Mouse (Mus musculus) adrenal gland, postnatal 14 days (tissue): ENCODE measurements around the gene Fam155a. TPM values are rescaled to one million over a fixed set of nuclear protein-coding genes. Genes with fewer than 3 reads are reported as not detected.
"Not testable (repeated sequence)": the region's sequence is repeated elsewhere in the genome, so short reads cannot be mapped to it uniquely, and the experiment has no call there.

Source experiments
- DNase-seq: peaks from one replicate; pipeline ENCODE4 v3.0.0; 2021; ENCODE audit warnings: mixed read lengths
- total RNA-seq: library from RNA; stranded (reverse); gene quantifications from 2 replicates; pipeline ENCODE4 v1.2.3, GENCODE M21; 2021

Fam155a gene
- total RNA-seq, 1 experiment from 2014 or later, result 7.4 TPM

DNA sequence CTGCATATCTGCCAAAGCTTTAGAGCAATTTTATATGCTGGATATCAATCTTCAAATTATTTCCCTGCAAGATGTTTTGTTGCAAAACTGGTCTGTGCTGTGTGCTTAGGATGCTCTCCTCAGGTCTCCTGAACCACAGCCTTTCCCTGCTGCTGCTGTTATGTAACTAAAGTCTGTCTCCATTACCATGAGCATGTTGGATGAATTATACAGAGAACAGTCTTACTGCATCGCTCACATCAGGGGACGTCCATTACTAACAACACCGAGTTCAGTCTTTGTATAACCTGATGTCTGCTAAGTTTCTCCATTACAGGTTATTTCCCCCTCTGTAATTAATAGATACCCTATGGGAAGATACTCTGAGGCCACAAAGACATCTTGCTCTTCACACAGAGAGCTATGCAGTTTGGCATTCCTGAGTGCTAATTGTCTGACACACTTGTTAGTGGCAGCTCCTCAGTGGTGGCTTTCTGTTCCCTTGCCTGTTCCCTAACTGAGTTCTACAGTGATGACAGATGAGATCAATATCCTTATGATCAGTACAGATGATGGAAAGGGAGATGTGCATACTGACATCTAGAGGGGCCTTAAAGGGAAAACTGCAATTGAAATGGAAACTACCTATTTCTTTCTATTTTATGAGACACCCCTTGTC, 372.2 kb downstream of the Fam155a start:
- no peak for DNase-seq

DNA sequence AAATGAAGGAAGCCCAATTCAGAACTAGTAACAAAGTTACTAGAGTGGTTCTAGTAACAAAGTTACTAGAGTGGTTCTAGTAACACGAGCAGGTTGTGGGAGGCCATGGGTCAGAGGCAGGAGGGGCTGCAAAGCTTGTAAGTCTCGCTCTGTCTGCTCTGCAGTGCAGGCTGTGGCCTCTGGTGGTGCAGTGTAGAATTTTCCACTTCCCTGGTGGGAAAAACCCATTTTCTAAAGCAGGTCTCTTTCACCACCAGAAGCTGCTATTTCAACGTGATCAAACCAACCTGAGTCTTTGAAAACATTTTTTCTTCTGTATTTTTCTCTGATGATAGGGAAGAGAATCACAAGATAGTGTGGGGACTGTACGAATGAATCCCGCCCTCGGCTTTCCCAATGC, 372.9 kb downstream of the Fam155a start:
- DNase-seq, result no peak

DNA sequence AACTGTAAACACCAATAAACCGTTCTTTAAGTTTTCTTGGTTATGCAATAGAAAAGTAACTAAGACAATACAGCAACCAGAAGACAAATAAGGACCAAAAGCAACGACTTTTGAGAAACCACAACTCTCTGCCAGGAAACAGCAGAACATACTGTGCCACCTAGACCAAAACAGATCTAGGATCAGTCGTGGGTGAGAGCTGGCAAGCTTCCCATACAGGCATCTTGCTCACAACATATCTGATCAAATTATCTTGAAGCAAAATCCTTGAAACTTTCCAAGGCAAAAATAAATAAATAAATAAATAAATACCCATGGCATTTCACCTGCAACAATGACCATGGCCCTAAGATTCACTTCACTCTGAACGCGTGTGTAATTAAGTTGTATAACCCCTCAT, 376.3 kb downstream of the Fam155a start:
- DNase-seq, result no peak

DNA sequence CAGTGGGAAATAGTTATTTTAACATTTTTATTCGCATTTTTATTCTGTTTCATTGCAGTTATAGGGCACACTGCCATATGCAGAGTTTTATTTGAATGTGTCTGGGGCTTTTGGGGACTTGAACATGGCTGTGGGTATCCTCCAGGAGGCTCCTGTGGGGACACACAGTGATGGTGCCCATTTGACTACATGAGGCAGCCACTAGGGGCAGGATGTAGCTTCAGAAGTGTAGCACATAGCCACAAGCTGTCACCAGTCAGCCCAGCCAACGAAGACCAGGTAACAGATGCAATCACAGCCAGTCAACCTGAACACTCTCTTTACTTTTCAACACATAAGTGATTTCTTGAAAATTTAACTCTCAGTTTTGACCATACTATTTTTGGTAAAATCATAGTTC, 377.7 kb downstream of the Fam155a start:
- no peak for DNase-seq

DNA sequence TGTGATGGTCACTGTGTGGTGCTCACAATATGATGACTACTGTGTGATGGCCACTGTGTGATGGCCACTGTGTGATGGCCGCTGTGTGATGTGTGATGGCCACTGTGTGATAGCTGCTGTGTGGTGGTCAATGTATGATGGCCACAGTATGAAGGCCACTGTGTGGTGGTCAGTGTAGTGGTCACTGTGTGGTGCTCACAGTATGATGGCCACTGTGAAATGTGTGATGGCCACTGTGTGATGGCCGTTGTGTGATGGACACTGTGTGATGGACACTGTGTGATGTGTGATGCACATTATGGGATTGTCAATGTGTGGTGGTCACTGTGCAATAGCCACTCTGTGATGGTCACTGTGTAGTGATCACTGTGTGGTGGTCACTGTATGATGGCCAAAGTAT, 380.7 kb downstream of the Fam155a start:
- DNase-seq, result not testable (repeated sequence)

DNA sequence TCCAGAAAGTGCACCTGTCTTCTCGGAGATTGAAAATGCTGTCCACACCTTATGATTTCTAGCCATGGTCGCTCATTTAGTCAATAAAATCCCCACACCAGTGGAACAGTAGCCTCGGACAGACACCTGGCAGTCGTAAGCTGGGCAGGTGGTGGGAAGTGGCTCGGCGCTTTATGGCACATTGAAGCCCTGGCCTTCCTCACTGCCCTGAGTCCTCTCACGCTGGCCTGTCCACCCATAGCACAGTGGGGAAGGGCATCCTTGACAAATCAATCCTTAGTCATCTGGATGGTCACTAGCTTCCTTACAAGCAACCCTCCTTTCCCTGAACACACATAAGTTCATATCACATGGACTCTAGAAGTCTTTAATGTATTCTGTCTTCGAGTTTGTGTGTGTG, 401.8 kb downstream of the Fam155a start:
- no peak for DNase-seq

DNA sequence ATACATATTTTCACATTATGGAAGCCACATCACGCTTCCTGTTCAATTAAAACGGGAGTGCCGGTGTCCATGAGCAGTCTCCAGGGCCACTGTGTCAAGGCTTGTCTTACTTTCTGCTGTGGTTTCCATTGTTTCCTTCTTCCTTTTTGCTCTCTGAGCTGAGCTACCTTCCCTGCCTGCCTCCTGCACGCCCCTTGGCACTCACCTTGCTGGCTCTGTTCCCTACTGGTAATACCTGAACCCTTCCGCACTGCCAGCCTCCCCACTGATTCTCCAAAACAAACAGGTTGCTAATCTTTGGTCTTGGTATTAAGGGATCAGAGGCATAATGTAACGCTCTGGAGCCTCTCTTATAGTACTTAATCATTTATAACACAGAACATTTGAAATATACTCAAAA, 403.2 kb downstream of the Fam155a start:
- no peak for DNase-seq

DNA sequence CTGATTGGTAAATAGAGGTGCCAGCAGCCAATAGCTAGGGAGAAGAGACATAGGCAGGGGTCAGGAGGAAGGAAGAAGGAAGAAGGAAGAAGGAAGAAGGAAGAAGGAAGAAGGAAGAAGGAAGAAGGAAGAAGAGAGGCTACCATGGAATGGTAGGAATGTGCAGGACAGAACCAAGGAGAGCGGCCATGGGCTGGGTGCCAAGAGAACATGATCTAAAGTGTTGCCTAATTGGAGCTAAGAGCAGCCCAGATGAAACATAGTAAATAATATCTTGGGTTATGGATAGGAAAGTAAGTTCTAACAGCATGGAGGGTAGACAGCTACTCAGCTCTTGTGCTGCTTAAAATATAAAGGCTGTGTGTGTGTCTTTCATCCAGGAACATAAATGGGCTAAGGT, 405.6 kb downstream of the Fam155a start:
- peak; percentile 52 for DNase-seq

DNA sequence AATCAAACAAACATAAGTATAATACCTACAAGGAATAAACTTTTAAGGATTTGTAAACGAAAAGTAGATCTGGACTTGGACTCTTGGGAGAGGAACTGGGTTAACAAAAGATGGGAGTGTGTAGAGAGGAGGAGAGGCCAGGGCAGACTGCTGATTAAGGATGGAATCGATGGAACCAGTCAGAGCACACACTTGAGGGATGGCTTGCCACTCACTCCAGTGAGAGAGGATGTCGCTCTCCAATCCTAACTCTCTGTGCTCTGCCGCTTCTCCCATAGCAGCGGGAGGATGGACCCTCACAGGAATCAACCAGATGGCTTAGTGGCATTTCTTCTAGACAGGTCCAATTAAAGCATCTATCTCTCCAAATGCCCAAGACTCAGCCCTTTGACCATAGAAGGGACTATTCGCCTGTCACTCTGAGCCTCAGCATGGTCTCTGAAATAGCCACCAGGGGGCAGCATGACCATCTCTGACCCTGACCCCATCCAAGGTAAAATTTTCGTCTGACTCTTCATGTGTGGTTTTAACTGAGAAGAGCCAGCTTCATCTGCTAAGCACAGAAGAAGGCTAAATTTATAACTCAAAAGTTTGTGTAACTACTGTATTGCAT, 422.3 kb downstream of the Fam155a start:
- DNase-seq, result peak; percentile 63

DNA sequence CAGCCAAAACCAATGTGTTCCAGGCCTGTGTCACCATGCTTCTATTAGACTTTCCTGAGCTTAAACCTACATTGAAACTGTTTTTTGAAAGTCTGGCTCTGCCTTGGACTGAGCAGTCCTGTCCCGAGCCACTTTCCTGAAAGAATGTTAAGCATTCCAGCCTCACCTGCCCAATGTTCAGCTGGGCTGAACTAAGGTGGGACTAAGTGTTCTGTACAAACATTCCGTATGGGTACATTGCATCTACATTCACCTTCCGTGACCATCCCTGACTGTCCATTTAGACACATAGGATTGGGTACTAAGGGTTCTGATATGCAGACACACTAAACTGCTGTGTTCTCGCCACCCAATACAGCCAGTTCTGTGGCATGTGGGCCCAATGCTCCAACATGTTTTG, 423.8 kb downstream of the Fam155a start:
- no peak for DNase-seq

DNA sequence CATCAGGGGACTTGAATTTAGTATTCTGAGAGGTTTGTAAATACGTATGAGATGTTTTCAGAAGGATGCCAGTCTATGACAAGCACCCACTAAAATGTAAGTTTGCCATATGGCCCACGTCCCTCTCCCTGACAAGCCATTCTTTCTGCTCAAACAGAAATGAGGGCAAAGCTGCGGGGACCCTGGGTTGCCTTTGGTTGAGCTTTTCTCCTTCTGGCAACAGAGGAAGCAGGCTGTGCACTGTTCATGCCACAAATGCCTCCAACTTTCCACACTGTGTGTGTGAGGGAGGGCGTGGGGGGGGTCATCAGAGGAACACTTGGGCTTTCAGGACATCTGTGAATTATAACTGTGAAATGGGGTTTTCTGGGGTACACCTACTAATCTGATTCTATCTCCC, 426.8 kb downstream of the Fam155a start:
- DNase-seq, result no peak

DNA sequence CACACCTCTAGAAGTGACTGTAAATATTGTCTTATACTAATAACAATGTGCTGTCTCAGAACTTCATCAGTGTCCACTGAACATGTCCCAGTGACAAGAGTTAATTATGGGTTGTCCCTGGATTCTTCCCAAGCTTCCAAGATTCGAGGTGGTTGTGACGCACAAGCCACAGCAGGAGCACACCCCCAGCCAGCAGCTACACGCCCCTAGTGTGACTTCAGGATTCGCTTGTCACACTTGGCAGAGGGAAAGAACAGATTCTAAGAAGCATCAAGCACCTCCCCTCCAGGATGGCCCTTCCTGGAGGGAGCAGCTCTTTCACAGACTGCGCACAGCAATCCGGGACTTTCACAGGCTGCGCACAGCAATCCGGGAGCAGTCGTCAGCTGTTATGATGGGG, 428.0 kb downstream of the Fam155a start:
- DNase-seq, result no peak

DNA sequence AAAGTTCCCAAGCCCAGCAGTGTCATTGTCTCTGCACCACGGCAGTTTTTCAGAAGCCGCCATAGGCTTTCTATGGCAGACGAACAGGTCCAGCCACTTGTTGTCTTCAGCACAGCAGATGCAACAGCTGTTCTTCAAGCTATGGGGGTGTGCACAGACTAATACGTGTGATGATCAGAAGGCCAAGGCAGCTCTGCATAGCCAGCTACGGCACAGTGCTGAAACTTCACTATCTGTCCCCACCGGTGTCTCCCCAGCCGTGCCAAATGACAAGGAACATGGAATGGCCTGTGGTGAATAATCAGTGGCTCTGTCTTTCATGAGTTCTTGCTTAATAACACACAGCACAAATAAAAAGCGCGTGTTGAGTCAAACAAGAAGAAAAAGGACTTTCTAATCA, 428.4 kb downstream of the Fam155a start:
- no peak for DNase-seq

DNA sequence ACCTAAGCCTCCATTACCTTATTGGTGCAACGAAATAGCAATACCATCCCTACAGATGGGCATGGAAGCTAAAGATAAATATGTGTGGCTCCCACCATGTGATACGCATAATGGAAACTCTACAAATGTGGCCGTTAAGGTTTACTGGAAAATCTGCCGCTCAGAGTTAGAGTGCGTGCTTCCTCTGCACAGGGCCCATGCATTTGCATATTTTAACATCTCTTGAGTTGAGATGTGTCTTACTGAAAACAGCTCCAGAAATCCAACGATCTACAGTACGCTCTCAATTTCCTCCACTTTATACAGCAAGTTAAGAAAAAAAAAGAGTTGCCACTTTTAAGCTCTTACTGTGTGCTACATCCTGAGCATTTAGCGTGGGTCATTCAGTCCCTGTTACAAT, 433.1 kb downstream of the Fam155a start:
- DNase-seq, result no peak

DNA sequence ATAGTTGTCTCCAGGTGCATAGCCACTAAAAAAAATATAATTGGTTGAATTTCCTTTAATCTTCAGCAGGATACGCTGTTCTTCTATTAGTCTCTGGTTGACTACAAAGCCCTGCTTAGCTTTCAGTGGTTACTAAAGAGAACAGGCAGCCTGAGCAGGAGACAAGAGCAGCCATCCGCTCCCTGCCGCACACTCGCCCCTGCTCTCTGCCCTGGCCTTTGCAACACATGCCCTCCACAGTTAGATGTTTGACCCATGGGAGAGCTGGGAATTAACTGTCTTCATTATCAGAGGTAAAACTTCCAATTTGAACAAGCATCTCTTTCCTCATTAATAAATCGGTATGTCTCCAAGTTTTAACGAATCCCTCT, 435.0 kb downstream of the Fam155a start:
- DNase-seq, result no peak

DNA sequence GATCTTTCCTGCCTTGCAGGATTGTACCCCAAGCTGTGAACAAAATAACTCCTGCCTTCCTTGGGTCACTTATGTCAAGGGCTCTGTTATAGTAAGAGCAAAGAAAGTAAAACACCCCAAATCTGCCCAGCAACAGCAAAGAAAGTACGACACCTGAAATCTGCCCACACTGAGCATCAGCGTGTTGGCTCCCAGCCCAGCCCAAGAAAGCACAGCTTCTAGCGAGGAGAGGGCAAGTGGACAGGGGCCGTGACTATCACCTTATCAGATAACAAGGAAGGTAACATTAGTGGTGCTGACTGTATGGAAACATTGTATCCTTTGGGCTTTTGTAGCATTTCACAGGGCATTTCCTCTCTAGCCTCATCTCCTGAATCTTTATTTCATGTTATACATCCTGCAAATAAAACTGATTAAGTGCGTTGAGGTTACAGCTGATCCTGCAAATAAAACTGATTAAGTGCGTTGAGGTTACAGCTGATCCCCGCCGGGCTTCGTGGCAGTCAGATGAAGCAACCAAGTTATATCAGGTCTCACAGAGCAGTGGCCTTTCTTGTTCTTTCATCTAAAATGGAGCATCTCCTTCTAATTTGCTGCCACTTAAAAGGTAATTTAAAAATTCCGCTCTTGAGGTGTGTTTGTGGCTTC, 435.6 kb downstream of the Fam155a start:
- DNase-seq, result no peak

DNA sequence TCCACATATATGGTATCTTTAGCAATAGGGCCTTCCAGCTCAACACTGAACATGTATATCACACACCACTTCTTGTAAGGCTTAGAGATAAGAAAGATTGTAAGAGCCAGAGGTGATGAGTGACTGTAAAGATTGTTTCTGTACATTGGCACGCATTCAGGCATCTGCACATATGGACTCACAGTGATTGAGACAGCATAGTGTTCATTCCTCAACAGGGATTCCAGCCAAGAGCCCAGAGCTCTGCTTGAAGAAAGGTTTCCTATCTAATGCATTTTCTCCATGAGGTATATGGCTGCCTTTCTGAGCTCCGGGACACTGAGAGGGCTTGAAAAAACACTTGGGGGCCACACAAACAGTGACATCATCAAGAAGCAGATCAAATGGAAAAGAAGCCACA, 438.2 kb downstream of the Fam155a start:
- DNase-seq, result no peak

DNA sequence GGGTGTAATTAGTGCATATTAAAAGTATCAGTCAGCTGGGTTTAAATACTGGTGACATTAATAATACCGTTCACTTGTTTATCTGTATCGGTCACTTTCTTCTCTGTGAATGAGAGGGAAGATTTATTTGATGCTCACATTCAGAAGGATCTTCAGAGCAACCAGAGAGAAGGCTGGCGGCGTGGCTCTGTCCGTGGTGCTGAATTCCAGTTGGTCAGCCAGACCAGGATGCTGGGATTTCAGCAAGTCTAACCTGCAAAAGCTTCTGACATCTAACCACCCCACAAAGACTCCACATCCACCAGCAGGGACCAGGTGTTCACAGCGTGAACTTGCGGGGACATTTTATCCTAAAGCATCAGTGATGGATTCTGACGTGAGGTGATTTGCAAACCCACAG, 461.5 kb downstream of the Fam155a start:
- peak; percentile 41 for DNase-seq

DNA sequence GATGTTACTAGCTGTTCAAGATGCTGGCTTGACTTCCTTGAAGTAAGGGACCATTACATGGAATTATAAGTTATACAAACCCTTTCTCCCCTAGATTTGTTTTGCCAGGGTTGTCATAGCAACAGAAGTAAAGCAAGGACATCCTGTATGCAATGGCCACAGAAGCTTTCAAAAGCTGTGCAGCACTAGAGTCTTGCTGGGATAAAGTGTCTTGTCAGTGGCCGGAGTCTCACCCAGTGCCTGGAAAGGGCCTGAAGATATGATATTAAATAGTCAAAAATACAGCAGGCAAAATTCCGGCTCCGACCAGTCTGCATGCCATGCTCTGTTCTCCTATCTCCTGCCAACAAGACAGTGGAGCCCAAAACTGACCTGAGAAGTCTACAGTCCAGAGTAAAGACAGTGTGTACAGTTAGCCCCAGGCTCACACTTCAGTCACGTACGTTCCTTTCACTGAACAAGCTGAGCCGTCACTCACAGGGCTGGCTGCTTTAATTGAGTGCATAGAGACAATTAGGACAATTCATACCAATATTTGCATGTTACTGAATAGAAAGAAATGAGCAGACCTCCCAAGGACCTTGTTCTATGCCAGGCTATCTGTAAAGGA, 467.3 kb downstream of the Fam155a start:
- DNase-seq, result no peak

DNA sequence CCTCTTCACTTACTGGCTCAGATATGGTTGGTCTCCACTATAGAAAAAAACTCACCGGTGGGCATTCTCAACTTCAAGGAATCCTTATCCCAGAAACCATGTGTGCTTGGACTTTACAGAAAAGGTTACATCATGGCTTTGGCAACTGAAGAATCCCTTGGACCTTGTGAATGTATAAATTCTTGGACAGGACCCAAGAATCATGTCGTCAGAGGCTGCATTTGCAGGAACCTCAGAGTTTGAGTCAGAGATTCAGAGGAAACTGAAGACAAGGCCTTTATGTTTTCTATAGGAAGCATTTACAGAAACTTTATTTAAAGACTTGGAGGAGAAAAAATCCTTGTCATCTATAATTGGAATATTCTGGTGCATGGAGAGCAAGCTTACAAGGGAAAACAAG, 475.9 kb downstream of the Fam155a start:
- no peak for DNase-seq

DNA sequence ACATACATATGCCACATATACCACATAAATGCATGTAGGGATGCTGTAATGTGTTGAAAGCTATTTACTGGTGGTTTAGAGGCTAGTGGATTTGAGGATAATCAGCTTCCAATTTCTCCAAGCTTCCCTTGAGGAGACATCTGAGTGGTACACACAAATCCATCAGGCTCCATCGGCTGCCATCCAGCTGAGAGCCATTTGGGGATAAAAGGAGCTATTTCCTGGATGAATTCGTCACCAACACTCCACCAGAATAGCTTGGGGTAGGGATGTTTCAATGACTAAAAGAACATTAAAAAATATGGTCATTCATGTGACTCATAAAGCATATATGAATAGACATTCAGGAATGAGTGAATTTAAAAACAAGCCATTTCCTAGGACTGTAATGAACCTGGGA, 478.4 kb downstream of the Fam155a start:
- DNase-seq, result no peak

DNA sequence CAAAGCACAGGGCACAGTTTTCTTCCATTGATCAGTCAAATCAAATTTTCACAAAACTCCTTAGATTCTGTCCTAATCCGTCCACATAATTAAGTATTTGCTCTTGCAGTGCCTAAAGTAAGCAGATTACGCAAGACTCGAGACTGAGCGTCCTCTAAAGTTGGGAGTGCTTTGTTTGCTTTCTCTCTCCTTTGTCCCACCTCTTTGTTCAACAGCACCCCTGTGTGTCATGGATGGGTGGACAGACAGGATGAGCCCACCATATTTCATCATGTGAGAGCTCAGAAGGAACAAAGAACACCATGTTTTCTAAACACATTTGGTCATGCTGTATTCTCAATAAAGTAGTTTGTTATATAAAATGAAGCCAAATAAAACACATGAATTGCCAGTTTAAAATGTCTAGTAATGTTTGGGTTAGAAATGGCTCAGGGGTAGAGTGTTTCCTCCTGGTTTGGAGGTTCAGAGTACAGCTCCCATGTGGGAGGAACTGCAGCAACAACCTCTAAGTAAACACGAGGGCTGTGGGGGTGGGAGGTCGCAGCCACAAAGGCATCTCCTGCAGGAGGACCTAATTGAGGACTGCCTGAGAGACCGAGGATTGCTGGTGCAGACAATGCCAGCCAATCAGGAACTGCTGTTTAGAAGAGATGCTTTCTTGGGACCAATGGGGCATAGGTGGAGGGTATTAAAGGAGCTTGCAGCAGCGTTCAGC, 482.8 kb downstream of the Fam155a start:
- DNase-seq, result no peak

DNA sequence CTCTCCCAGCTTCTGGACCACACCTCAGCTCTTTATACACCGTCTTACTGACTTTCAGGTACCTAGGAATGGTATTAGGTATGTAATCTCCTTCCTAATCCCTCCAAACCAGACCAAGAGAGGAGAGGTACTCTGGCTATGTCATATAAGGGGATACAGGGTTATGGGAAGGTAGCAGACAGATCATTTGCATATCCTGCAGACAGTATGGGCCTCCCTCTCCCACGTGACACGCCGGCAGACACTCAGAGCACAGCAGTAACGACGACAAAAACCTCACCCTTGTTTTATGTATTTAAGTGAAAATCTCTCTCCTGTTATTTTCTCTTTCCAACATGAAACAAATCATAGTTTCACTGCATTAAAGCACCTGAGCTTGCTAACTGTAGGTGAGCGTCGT, 496.8 kb downstream of the Fam155a start:
- no peak for DNase-seq
